Mouse (Mus musculus) C2C12 (cell line): ENCODE measurements at regions not wholly inside any gene's neighbourhood (a gene's known extent, or its start where the extent isn't known, plus 50 kb on each side); places are given as distances from the start of the nearest gene placed in this dataset.

ENCODE experiments used
- H3K27me3 ChIP-seq: one replicate; pipeline ENCODE4 v1.6.1; 2011; ENCODE audit not compliant: control insufficient read depth, insufficient read depth, insufficient read length
- H3K36me3 ChIP-seq: one replicate; pipeline ENCODE4 v1.6.1; 2011; ENCODE audit not compliant: control insufficient read depth, insufficient read depth
- H3K4me3 ChIP-seq: one replicate; pipeline ENCODE4 v1.5.1; 2011; ENCODE audit warnings: mild to moderate bottlenecking, control low read depth; ENCODE audit not compliant: poor library complexity, insufficient read depth, severe bottlenecking
- H3K79me2 ChIP-seq: one replicate; pipeline ENCODE4 v1.6.1; 2011; ENCODE audit not compliant: control insufficient read depth, insufficient read depth
- H3K79me3 ChIP-seq: one replicate; pipeline ENCODE4 v1.6.1; 2011; ENCODE audit warnings: low read depth, control low read depth
- H3ac ChIP-seq: one replicate; pipeline ENCODE3; 2011; ENCODE audit warnings: low read depth; ENCODE audit not compliant: control insufficient read depth, insufficient read length
- CEBPB ChIP-seq: IDR thresholded peaks from one replicate; pipeline ENCODE4 v1.6.1; 2011; ENCODE audit warnings: low read depth, mild to moderate bottlenecking, control low read depth, moderate library complexity
- CTCF ChIP-seq: IDR thresholded peaks from one replicate; pipeline ENCODE4 v1.5.1; 2011; ENCODE audit not compliant: control insufficient read depth, insufficient read depth, insufficient read length
- FOSL1 ChIP-seq: IDR thresholded peaks from one replicate; pipeline ENCODE4 v1.8.0; 2011; ENCODE audit warnings: mild to moderate bottlenecking, low read length; ENCODE audit not compliant: poor library complexity, insufficient read depth, severe bottlenecking
- MAX ChIP-seq: IDR thresholded peaks from one replicate; pipeline ENCODE4 v1.6.1; 2011; ENCODE audit warnings: mild to moderate bottlenecking, control low read depth
- MYOD1 ChIP-seq: IDR thresholded peaks from one replicate; pipeline ENCODE4 v1.6.1; 2011; ENCODE audit warnings: low read depth; ENCODE audit not compliant: control insufficient read depth, insufficient read length
- MYOG ChIP-seq: IDR thresholded peaks from one replicate; pipeline ENCODE4 v1.6.1; 2011; ENCODE audit not compliant: control insufficient read depth, insufficient read length; ENCODE audit errors: extremely low read depth
- USF1 ChIP-seq: IDR thresholded peaks from one replicate; pipeline ENCODE4 v1.6.1; 2011; ENCODE audit warnings: low read depth, mild to moderate bottlenecking, control low read depth, moderate library complexity

DNA sequence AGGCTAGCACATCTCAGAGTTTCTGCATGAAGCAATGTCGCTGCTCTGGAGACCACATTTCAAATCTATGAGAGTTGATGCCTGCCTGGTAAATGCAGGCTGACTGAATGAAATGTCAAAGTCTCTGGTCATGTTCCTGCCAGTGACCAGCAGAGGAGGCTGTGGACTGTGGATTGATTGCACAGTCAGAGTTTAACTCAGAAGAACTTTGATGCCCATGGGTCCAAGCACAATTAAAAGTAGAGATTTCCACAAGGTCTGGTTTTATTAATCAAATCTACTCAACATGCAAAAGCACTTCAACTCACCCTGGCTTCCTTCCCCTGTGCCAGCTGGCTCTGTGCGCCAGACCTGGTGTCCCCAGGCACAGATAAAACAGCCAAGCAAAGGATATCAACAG lies 81.3 kb downstream of the Hsd17b3 start:
- no peaks in the 10 kb centered on the region for H3K27me3 ChIP-seq
- H3ac ChIP-seq = no peak overlapping the region
- H3K4me3 ChIP-seq = no peak overlapping the region
- TF ChIP-seq CEBPB = no peak
- TF ChIP-seq FOSL1 = no peak
- no peak for TF ChIP-seq MYOG
- no peak for TF ChIP-seq MYOD1
- TF ChIP-seq CTCF = no peak
- no peak for TF ChIP-seq USF1
- TF ChIP-seq MAX = no peak
- H3K79me2 ChIP-seq = no peaks in the 10 kb centered on the region
- H3K79me3 ChIP-seq = no peaks in the 10 kb centered on the region
- H3K36me3 ChIP-seq = no peaks in the 10 kb centered on the region

DNA sequence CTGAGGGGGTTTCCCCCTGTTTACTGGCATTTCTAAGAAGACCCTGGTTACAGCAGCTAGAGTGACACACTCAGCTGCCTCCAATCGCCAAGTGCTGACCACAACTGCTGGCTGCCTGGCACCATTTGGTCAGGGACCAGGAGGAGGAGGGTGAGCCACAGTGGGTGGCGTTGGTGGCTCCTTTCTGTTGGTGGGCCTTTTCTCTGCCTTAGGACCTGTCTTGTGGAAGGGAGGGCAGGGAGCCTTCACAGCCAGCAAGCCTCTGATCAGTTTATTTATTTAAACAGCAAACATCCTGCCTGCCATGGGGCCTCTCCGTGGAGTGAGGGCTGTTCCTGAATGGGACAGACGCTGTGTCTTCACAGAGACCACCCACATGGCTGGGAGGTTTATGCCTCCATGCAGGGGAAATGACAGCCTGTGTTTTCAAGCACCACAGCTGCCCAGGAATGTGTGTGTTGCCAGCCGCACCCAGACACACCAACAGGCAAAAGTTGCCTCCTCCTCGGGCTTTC lies 86.0 kb downstream of the Hsd17b3 start:
- H3K79me2 ChIP-seq = no peaks in the 10 kb centered on the region
- H3K4me3 ChIP-seq = no peak overlapping the region
- H3K27me3 ChIP-seq = no peaks in the 10 kb centered on the region
- TF ChIP-seq MYOD1 (peak; percentile 55), CTCF (no peak)
- no peaks in the 10 kb centered on the region for H3K79me3 ChIP-seq
- no peaks in the 10 kb centered on the region for H3K36me3 ChIP-seq
- peak overlapping the region; percentile 5 for H3ac ChIP-seq

DNA sequence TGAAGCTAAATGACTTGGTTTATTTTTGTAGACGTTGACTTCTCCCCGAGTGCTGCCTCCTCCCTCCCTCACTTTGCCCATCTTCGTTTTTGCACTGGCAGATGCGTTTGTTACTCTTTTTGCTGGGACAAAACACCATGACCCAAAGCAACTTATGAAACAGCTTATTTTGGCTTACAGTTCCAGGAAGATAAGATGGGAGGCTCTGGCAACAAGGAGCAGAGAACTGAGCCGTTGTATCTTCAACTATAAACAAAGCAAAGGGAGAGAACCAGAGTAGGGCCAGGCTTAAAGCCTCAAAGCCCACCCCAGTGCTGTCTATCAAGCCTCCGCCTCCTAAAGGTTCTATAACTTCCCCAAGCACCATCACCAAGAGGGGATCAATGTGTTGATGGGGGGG lies 88.7 kb downstream of the Hsd17b3 start:
- Histone ChIP-seq H3K27me3 (no peaks in the 10 kb centered on the region), H3K4me3 (no peak overlapping the region), H3K79me3 (no peaks in the 10 kb centered on the region), H3ac (no peak overlapping the region), H3K36me3 (no peaks in the 10 kb centered on the region), H3K79me2 (no peaks in the 10 kb centered on the region)
- no peak for TF ChIP-seq MYOG
- no peak for TF ChIP-seq FOSL1
- TF ChIP-seq CTCF = no peak

DNA sequence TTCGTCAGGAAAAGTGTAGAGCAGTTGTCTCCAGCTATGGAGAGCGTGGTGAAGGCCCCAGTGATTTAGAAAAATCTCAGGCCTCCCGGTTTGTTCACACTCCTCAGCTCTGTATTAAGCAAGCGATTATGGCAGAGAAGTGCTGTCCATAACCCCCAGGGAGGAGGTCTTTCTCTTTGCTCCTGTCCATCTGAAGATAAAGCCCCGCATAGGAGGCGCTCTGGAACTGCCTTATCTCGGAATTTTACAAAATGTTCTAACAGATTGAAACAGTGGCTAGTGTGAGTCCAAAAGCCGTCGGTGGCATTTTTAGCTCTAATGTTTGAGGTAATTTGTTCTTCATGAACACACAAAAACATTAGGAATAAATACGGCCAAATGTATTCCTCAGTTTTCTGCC lies 90.4 kb downstream of the Hsd17b3 start:
- Histone ChIP-seq H3ac (no peak overlapping the region), H3K27me3 (no peaks in the 10 kb centered on the region), H3K79me2 (no peaks in the 10 kb centered on the region), H3K4me3 (no peak overlapping the region), H3K79me3 (no peaks in the 10 kb centered on the region), H3K36me3 (no peaks in the 10 kb centered on the region)
- TF ChIP-seq CEBPB (no peak), MAX (no peak), MYOD1 (no peak), MYOG (no peak), FOSL1 (no peak), CTCF (no peak), USF1 (no peak)

DNA sequence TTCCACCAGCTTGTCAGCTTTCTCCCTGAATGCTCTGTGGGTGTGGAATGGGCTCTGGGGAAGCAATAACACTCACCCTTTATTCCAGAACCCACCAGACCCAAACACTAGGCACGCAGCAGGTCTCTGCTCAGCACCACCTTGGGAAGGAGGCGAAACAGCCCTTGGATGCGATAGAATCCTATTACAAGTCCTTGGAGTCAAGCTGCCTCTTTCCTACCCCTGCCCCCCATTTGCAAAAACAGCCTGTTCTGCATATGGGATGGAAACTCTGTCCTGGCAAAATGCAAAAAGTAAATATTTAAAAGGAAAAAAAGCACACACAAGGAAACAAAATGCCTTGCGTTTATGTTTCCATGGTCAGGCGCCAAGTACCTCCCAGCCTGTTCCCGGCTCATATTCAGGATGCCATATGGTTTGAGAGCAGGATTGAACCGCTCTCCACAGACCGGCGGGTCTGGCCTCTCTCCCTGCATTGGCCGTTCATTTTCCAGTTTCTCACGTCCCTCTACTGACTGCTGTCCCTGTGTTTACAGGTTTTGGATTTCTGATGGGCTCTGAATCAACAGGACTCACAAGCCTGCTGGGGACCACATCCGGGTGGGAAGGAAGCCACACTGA lies 95.1 kb downstream of the Hsd17b3 start:
- Histone ChIP-seq H3K27me3 (no peaks in the 10 kb centered on the region), H3K36me3 (no peaks in the 10 kb centered on the region), H3K79me2 (no peaks in the 10 kb centered on the region), H3ac (no peak overlapping the region), H3K79me3 (no peaks in the 10 kb centered on the region), H3K4me3 (no peak overlapping the region)
- no peak for TF ChIP-seq CEBPB
- TF ChIP-seq MYOD1 = no peak
- TF ChIP-seq CTCF = no peak
- no peak for TF ChIP-seq MAX
- no peak for TF ChIP-seq MYOG

DNA sequence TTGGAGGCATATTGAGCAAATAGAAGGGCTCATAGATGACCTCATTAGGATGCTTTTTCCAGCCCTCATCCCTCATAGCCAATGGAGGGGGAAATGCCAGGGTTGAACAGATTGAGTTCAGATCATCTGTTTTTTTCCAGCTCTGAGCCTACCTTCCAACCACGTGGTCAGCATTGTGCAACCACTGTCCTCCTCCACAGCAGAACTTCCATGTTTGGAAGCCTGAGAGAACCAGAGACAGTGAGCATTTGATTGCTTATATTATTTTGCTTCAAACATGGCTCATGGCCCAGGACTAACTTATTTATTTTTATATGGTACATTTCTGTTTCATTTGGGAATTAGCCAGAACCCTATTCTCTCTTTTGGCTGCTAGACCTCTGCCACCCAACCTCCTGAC lies 96.0 kb downstream of the Hsd17b3 start:
- TF ChIP-seq MAX (no peak), FOSL1 (no peak), MYOG (no peak), CEBPB (no peak), MYOD1 (no peak), USF1 (no peak), CTCF (no peak)
- Histone ChIP-seq H3ac (no peak overlapping the region), H3K79me3 (no peaks in the 10 kb centered on the region), H3K4me3 (no peak overlapping the region), H3K27me3 (no peaks in the 10 kb centered on the region), H3K79me2 (no peaks in the 10 kb centered on the region), H3K36me3 (no peaks in the 10 kb centered on the region)
